In genomic region chr3:98020431-98021229, GRCm38 (mm10) we compare ENCODE assay signal across 11 mouse cellular contexts. TPM values are rescaled to one million over a fixed set of nuclear protein-coding genes. Genes with fewer than 3 reads are reported as not detected.
A peak's percentile ranks its signal among the peaks of the same experiment; 100 is the strongest.
DNase-seq lines count a peak whose midpoint lies in the region; ATAC-seq and TF ChIP-seq lines count a peak whose summit lies in the region.
"Had no signal": no experiment of that assay in that cellular context is flagged by ENCODE, and none has a peak within 500 bp of the region (broad histone marks: within the 10 kb centered on the region; RNA-seq: fewer than 3 reads in every experiment).

No protein-coding gene starts in this region.

- peak; percentile 48; the same call in 1 of the 2 replicates for TF ChIP-seq CTCF in brain, embryonic 14.5 days (IDR thresholded peaks at IDR 0.05; ENCODE audit: borderline replicate concordance, extremely low read depth, insufficient read depth, insufficient read length)

- DNase-seq in kidney, adult 8-10 months = no peak
- peak; percentile 38 to 40 for DNase-seq in B cell, adult 2 months
- DNase-seq in brain, embryonic 14.5 days (ENCODE audit: low read depth) = peak; percentile 68
- no peak for DNase-seq in adipocyte (ENCODE audit: low spot score)
- no peak for DNase-seq in right cerebral cortex, adult 2 months (ENCODE audit: low spot score in 2 of 2)

- WGBS in kidney, embryonic 16.5 days = 81% methylated on average over 9 of the region's 9 CpGs
- 51% methylated on average over 9 of the region's 9 CpGs for WGBS in liver, embryonic 12.5 days (ENCODE audit: insufficient replicate concordance)
- 82% methylated on average over 9 of the region's 9 CpGs for WGBS in midbrain, embryonic 16.5 days

- peaks cover 84% of the 10 kb centered on the region for H3K4me1 ChIP-seq in kidney, embryonic 16.5 days (ENCODE audit: insufficient read depth, low read length)
- peaks cover 83% of the 10 kb centered on the region for H3K4me1 ChIP-seq in liver, embryonic 12.5 days
- peaks cover 16% of the 10 kb centered on the region for H3K4me1 ChIP-seq in midbrain, embryonic 16.5 days (ENCODE audit: control insufficient read depth, insufficient read depth, low read length)

- H3K4me2 ChIP-seq in kidney, embryonic 16.5 days (replicated peaks; ENCODE audit: low read depth, low read length) = no peak overlapping the region
- H3K4me2 ChIP-seq in liver, embryonic 12.5 days = 0 out of 2 replicates have a peak overlapping the region, but pooled peaks have one; percentile 6
- no peak overlapping the region for H3K4me2 ChIP-seq in midbrain, embryonic 16.5 days (ENCODE audit: low read length)
- H3K4me2 ChIP-seq: embryonic facial prominence, embryonic 13.5 days; limb, embryonic 12.5 days had no signal

- 0 out of 2 replicates have a peak overlapping the region, but pooled peaks have one; percentile 37 for H3K9ac ChIP-seq in kidney, embryonic 16.5 days (replicated peaks; ENCODE audit: low read length)
- H3K9ac ChIP-seq in liver, embryonic 12.5 days = no peak overlapping the region
- H3K9ac ChIP-seq in midbrain, embryonic 16.5 days (ENCODE audit: low read depth, low read length) = no peak overlapping the region
- H3K9ac ChIP-seq: limb, embryonic 12.5 days had no signal

- peak overlapping the region; percentile 35 for H3K27ac ChIP-seq in kidney, embryonic 16.5 days (ENCODE audit: low read length)
- H3K27ac ChIP-seq in liver, embryonic 12.5 days = no peak overlapping the region
- no peak overlapping the region for H3K27ac ChIP-seq in midbrain, embryonic 16.5 days (ENCODE audit: low read length)
- H3K27ac ChIP-seq: embryonic facial prominence, embryonic 13.5 days; limb, embryonic 12.5 days had no signal

- TF ChIP-seq POLR2A in brain, embryonic 14.5 days (IDR thresholded peaks at IDR 0.05; ENCODE audit: borderline replicate concordance, extremely low read depth, insufficient read depth, insufficient read length, poor library complexity, severe bottlenecking) = no peak

- H3K27me3 ChIP-seq in kidney, embryonic 16.5 days (ENCODE audit: insufficient read depth, low read length) = no peaks in the 10 kb centered on the region
- no peaks in the 10 kb centered on the region for H3K27me3 ChIP-seq in liver, embryonic 12.5 days (replicated peaks)
- H3K27me3 ChIP-seq in midbrain, embryonic 16.5 days (ENCODE audit: control insufficient read depth, insufficient read depth, low read depth, low read length) = no peaks in the 10 kb centered on the region; the same call in 1 of the 2 replicates
- H3K27me3 ChIP-seq: embryonic facial prominence, embryonic 13.5 days; limb, embryonic 12.5 days; Patski had no signal

- no peaks in the 10 kb centered on the region for H3K9me3 ChIP-seq in kidney, embryonic 16.5 days (ENCODE audit: low read length)
- H3K9me3 ChIP-seq in liver, embryonic 12.5 days (replicated peaks) = no peaks in the 10 kb centered on the region
- H3K9me3 ChIP-seq in midbrain, embryonic 16.5 days (replicated peaks; ENCODE audit: control insufficient read depth, low read length, poor library complexity, severe bottlenecking) = no peaks in the 10 kb centered on the region
- H3K9me3 ChIP-seq: embryonic facial prominence, embryonic 13.5 days; limb, embryonic 12.5 days had no signal

- no peak for ATAC-seq in kidney, embryonic 16.5 days (ENCODE audit: low FRiP score, low TSS enrichment)
- peak; percentile 65 for ATAC-seq in liver, embryonic 12.5 days
- no peak for ATAC-seq in midbrain, embryonic 16.5 days
- ATAC-seq: Patski had no signal

- H3K36me3 ChIP-seq in kidney, embryonic 16.5 days (ENCODE audit: insufficient read depth, low read length) = no peaks in the 10 kb centered on the region
- H3K36me3 ChIP-seq in liver, embryonic 12.5 days = no peaks in the 10 kb centered on the region
- no peaks in the 10 kb centered on the region for H3K36me3 ChIP-seq in midbrain, embryonic 16.5 days (ENCODE audit: control insufficient read depth, insufficient read depth, low read length)
- H3K36me3 ChIP-seq: embryonic facial prominence, embryonic 13.5 days had no signal

- H3K4me3 ChIP-seq in kidney, embryonic 16.5 days (ENCODE audit: low read length) = no peak overlapping the region
- no peak overlapping the region for H3K4me3 ChIP-seq in liver, embryonic 12.5 days
- H3K4me3 ChIP-seq in midbrain, embryonic 16.5 days (ENCODE audit: low read depth, low read length) = no peak overlapping the region
- H3K4me3 ChIP-seq: embryonic facial prominence, embryonic 13.5 days; limb, embryonic 12.5 days had no signal

RNA-seq across cellular contexts. Expression of gene Notch2, which starts 7.3 kb away (rescaled TPM):
- 31.1 and 33.8 TPM in 2 replicates for polyA plus RNA-seq in kidney, embryonic 16.5 days (2015; fragmentation: Nextera tagmentation; extraction: Ambion mirVana)
- polyA plus RNA-seq in brain, embryonic 14.5 days (2012; rRNA removed) = 15.5 and 18.2 TPM in 2 replicates
- 8.7 and 10.1 TPM in 2 replicates for polyA plus RNA-seq in liver, embryonic 12.5 days (2016; fragmentation: Nextera tagmentation; extraction: Ambion mirVana)
- polyA plus RNA-seq in midbrain, embryonic 16.5 days (2015; fragmentation: Nextera tagmentation; extraction: Ambion mirVana) = 6.6 and 7.0 TPM in 2 replicates

Comparison
In these comparisons a context has a peak if more than half of its experiments do, and no peak if none do; other contexts are left out.
1. DNase-seq: peak in B cell, adult 2 months (2 of 2) and brain, embryonic 14.5 days (single experiment); none in kidney, adult 8-10 months (0 of 2), adipocyte (single experiment) and right cerebral cortex, adult 2 months (0 of 2).